Mouse (Mus musculus) MEL (cell line): ENCODE measurements around the gene Chkb. TPM values are rescaled to one million over a fixed set of nuclear protein-coding genes. Genes with fewer than 3 reads are reported as not detected.
A peak's percentile ranks its signal among the peaks of the same experiment; 100 is the strongest.

ENCODE experiments used
- DNase-seq: peaks from one replicate; pipeline ENCODE4 v3.0.0; 2011; ENCODE audit warnings: low read depth, low spot score
- H3K27ac ChIP-seq: 2 replicates; pipeline ENCODE4 v1.5.1; 2012; ENCODE audit warnings: low read depth, mild to moderate bottlenecking, control low read depth, low read length, moderate library complexity; ENCODE audit not compliant: control insufficient read depth
- H3K27me3 ChIP-seq, 2 experiments: fragments of 150-350 bp in 1 of 2; sonication (generic) in 1 of 2; 2 replicates each; pipeline ENCODE4 v1.6.1; 2012; ENCODE audit warnings: low read length in 2 of 2, mild to moderate bottlenecking in 2 of 2, improper control_type of control experiment in 1 of 2, moderate library complexity in 1 of 2; ENCODE audit not compliant: insufficient read depth in 2 of 2, control insufficient read depth in 1 of 2
- H3K36me3 ChIP-seq, 2 experiments: 2 replicates each; pipeline ENCODE4 v1.6.1; 2012 to 2014; ENCODE audit warnings: low read length in 2 of 2, improper control_type of control experiment in 1 of 2, inconsistent platforms in 1 of 2, mild to moderate bottlenecking in 1 of 2; ENCODE audit not compliant: insufficient read depth in 2 of 2, control insufficient read depth in 1 of 2
- H3K4me1 ChIP-seq, 2 experiments: fragments of 150-350 bp in 1 of 2; sonication (generic) in 1 of 2; 2 replicates each; pipeline ENCODE4 v1.6.1; 2012; ENCODE audit warnings: low read length in 2 of 2, improper control_type of control experiment in 1 of 2, mild to moderate bottlenecking in 1 of 2; ENCODE audit not compliant: insufficient read depth in 2 of 2, control insufficient read depth in 1 of 2
- H3K4me3 ChIP-seq, 2 experiments: fragments of 150-350 bp in 1 of 2; sonication (generic) in 1 of 2; 2 replicates each; pipeline ENCODE4 v1.5.1; 2012; ENCODE audit warnings: low read depth in 2 of 2, low read length in 2 of 2, mild to moderate bottlenecking in 2 of 2, moderate library complexity in 2 of 2, control low read depth in 1 of 2, improper control_type of control experiment in 1 of 2; ENCODE audit not compliant: control insufficient read depth in 1 of 2, insufficient read depth in 1 of 2
- H3K79me2 ChIP-seq: 2 replicates; pipeline ENCODE4 v1.6.1; 2012; ENCODE audit warnings: mild to moderate bottlenecking, low read length, moderate library complexity; ENCODE audit not compliant: control insufficient read depth, poor library complexity, insufficient read depth
- H3K9ac ChIP-seq: 2 replicates; pipeline ENCODE4 v1.6.1; 2012; ENCODE audit warnings: low read depth, mild to moderate bottlenecking, control low read depth, low read length, moderate library complexity; ENCODE audit not compliant: control insufficient read depth, poor library complexity, severe bottlenecking
- H3K9me3 ChIP-seq: fragments of 150-350 bp; sonication (generic); replicated peaks from 2 replicates; pipeline ENCODE4 v1.6.1; 2012; ENCODE audit warnings: mild to moderate bottlenecking, low read length, improper control_type of control experiment, moderate library complexity; ENCODE audit not compliant: insufficient read depth
- BHLHE40 ChIP-seq: IDR thresholded peaks from 2 replicates; pipeline ENCODE4 v1.6.1; 2012; ENCODE audit warnings: low read depth, mild to moderate bottlenecking, inconsistent platforms, low read length, improper control_type of control experiment, borderline replicate concordance
- CHD1 ChIP-seq: IDR thresholded peaks from 2 replicates; pipeline ENCODE4 v1.6.1; 2012; ENCODE audit warnings: low read depth, mild to moderate bottlenecking, inconsistent platforms, low read length, improper control_type of control experiment
- CTCF ChIP-seq, 3 experiments: IDR thresholded peaks in 2 of 3; conservative IDR thresholded peaks in 1 of 3; 2 replicates each; pipeline ENCODE4 v1.5.1; 2011 to 2012; ENCODE audit warnings: low read length in 3 of 3, low read depth in 2 of 3, mild to moderate bottlenecking in 2 of 3, improper control_type of control experiment in 1 of 3, inconsistent platforms in 1 of 3, mixed read lengths in 1 of 3, moderate library complexity in 1 of 3; ENCODE audit not compliant: control insufficient read depth in 1 of 3, insufficient read depth in 1 of 3, poor library complexity in 1 of 3, severe bottlenecking in 1 of 3
- E2F4 ChIP-seq: IDR thresholded peaks from 2 replicates; pipeline ENCODE4 v1.6.1; 2011; ENCODE audit warnings: low read depth, low read length, improper control_type of control experiment, borderline replicate concordance
- ELF1 ChIP-seq: IDR thresholded peaks from 2 replicates; pipeline ENCODE4 v1.6.1; 2014; ENCODE audit warnings: low read depth, mild to moderate bottlenecking, inconsistent platforms, low read length, improper control_type of control experiment, moderate library complexity
- EP300 ChIP-seq, 2 experiments: IDR thresholded peaks; 2 replicates each; pipeline ENCODE4 v1.6.1; 2011; ENCODE audit warnings: improper control_type of control experiment in 2 of 2, low read length in 2 of 2, low read depth in 1 of 2, mild to moderate bottlenecking in 1 of 2
- GATA1 ChIP-seq: IDR thresholded peaks from 2 replicates; pipeline ENCODE4 v1.6.1; 2011; ENCODE audit warnings: low read depth, low read length, improper control_type of control experiment
- MAX ChIP-seq: IDR thresholded peaks from 2 replicates; pipeline ENCODE4 v1.6.1; 2011; ENCODE audit warnings: low read length, improper control_type of control experiment
- MXI1 ChIP-seq: IDR thresholded peaks from 2 replicates; pipeline ENCODE4 v1.6.1; 2011; ENCODE audit warnings: mild to moderate bottlenecking, low read depth, low read length, improper control_type of control experiment
- MYB ChIP-seq: IDR thresholded peaks from 2 replicates; pipeline ENCODE4 v1.6.1; 2011; ENCODE audit warnings: mild to moderate bottlenecking, low read depth, low read length, improper control_type of control experiment
- POLR2A ChIP-seq, 2 experiments: IDR thresholded peaks; 2 replicates each; pipeline ENCODE4 v1.6.1; 2011 to 2012; ENCODE audit warnings: low read length in 2 of 2, mild to moderate bottlenecking in 2 of 2, control low read depth in 1 of 2, improper control_type of control experiment in 1 of 2, low read depth in 1 of 2, moderate library complexity in 1 of 2; ENCODE audit not compliant: control insufficient read depth in 1 of 2, insufficient read depth in 1 of 2, poor library complexity in 1 of 2
- POLR2AphosphoS2 ChIP-seq: IDR thresholded peaks from 2 replicates; pipeline ENCODE4 v1.6.1; 2011; ENCODE audit warnings: low read length, improper control_type of control experiment
- POLR2AphosphoS5 ChIP-seq: IDR thresholded peaks from 2 replicates; pipeline ENCODE4 v1.6.1; 2012; ENCODE audit warnings: low read depth, borderline replicate concordance, mild to moderate bottlenecking, inconsistent platforms, low read length, moderate library complexity, mixed read lengths
- SIN3A ChIP-seq: IDR thresholded peaks from 2 replicates; pipeline ENCODE4 v1.6.1; 2012; ENCODE audit warnings: low read length, improper control_type of control experiment, inconsistent platforms
- TAL1 ChIP-seq: IDR thresholded peaks from 2 replicates; pipeline ENCODE4 v1.6.1; 2012; ENCODE audit warnings: mild to moderate bottlenecking, inconsistent platforms, low read length, moderate library complexity, mixed read lengths
- TCF12 ChIP-seq: IDR thresholded peaks from 2 replicates; pipeline ENCODE4 v1.6.1; 2014; ENCODE audit warnings: low read depth, mild to moderate bottlenecking, inconsistent platforms, low read length, improper control_type of control experiment, moderate library complexity
- UBTF ChIP-seq: IDR thresholded peaks from 2 replicates; pipeline ENCODE4 v1.6.1; 2012; ENCODE audit warnings: low read depth, mild to moderate bottlenecking, inconsistent platforms, low read length, improper control_type of control experiment, moderate library complexity, borderline replicate concordance; ENCODE audit not compliant: insufficient read depth
- USF1 ChIP-seq: IDR thresholded peaks from 2 replicates; pipeline ENCODE4 v1.6.1; 2014; ENCODE audit warnings: low read depth, mild to moderate bottlenecking, inconsistent platforms, low read length, improper control_type of control experiment, moderate library complexity
- ZC3H11A ChIP-seq: IDR thresholded peaks from 2 replicates; pipeline ENCODE4 v1.6.1; 2012; ENCODE audit warnings: low read depth, mild to moderate bottlenecking, inconsistent platforms, low read length, improper control_type of control experiment
- ZNF384 ChIP-seq: IDR thresholded peaks from 2 replicates; pipeline ENCODE4 v1.6.1; 2012; ENCODE audit warnings: low read depth, mild to moderate bottlenecking, inconsistent platforms, low read length, improper control_type of control experiment
- polyA plus RNA-seq, 2 experiments: library from polyadenylated mRNA; stranded (reverse) in 1 of 2; unstranded in 1 of 2; fragments of >175 nt in 1 of 2; fragments of >200 nt in 1 of 2; gene quantifications; 2 replicates each; pipeline versions ENCODE4 v1.2.1 to v1.2.4; 2012; ENCODE audit warnings: low replicate concordance in 2 of 2, low read depth in 1 of 2; ENCODE audit not compliant: insufficient read length in 2 of 2, insufficient read depth in 1 of 2, missing spikeins in 1 of 2
- total RNA-seq: library from RNA; depleted of rRNA; stranded (reverse); fragments of 300-350 nt; gene quantifications from 2 replicates; pipeline ENCODE4 v1.2.3, GENCODE M21; 2012

Chkb gene
- total and polyA plus RNA-seq, 3 experiments, result 19.3 to 51.3 TPM; not detected in 1

- DNase-seq, result no peak
- H3K27ac ChIP-seq, result no peak within 1 kb of the TSS
- no peaks in the 10 kb centered on the region for H3K27me3 ChIP-seq
- H3K36me3 ChIP-seq, result peaks cover 0 to 5% of the 10 kb centered on the region in 2 experiments; a peak in 2 of 4 replicates
- no peaks in the 10 kb centered on the region for H3K79me2 ChIP-seq
- TF ChIP-seq MYB (no peak), CHD1 (no peak), POLR2A (IDR thresholded peaks at IDR 0.05; ENCODE audit: control insufficient read depth in 1 of 2, insufficient read depth in 1 of 2, low read depth in 1 of 2, low read length in 2 of 2, poor library complexity in 1 of 2) (no peak)
- H3K9me3 ChIP-seq, result no peaks in the 10 kb centered on the region
- no peak within 1 kb of the TSS for H3K4me3 ChIP-seq
- H3K4me1 ChIP-seq, result 0 out of 4 replicates have a peak, but pooled peaks cover 0 to 3% of the 10 kb centered on the region in 2 experiments
- no peak within 1 kb of the TSS for H3K9ac ChIP-seq
Observed at GRCm38 (mm10) chr15:89384617-89385016, 45.1 kb downstream of the Chkb start, which contains the start of gene Klhdc7b. Gene Klhdc7b (plus strand): TSS chr15:89384917.

GRCm38 (mm10) chr15:89379429-89379828 is 50.3 kb downstream of the Chkb start:
- H3K4me1 ChIP-seq, result peaks cover 0 to 8% of the 10 kb centered on the region in 2 experiments; a peak in 1 of 4 replicates
- H3K9ac ChIP-seq, result no peak overlapping the region
- TF ChIP-seq ZNF384, result no peak
- peak; percentile 28; the same call in 1 of the 2 replicates for TF ChIP-seq GATA1
- TF ChIP-seq BHLHE40, result no peak
- no peak for TF ChIP-seq POLR2AphosphoS5
- no peak for TF ChIP-seq MXI1
- TF ChIP-seq TCF12, result peak; percentile 48
- peak; percentile 66 for TF ChIP-seq TAL1
- no peak for TF ChIP-seq MYB
- no peak for TF ChIP-seq MAX
- TF ChIP-seq EP300 (IDR thresholded peaks at IDR 0.05; ENCODE audit: low read depth in 1 of 2, low read length in 2 of 2), result peak; percentile 42 to 47; a peak in 2 of 4 replicates
- TF ChIP-seq E2F4, result no peak
- TF ChIP-seq CTCF (IDR thresholded peaks at IDR 0.05 in 2 of 3, conservative IDR thresholded peaks at IDR 0.05 in 1 of 3; ENCODE audit: control insufficient read depth in 1 of 3, insufficient read depth in 1 of 3, low read depth in 2 of 3, low read length in 3 of 3, poor library complexity in 1 of 3, severe bottlenecking in 1 of 3), result no peak
- no peak for TF ChIP-seq ZC3H11A
- TF ChIP-seq USF1, result no peak
- TF ChIP-seq UBTF, result no peak
- TF ChIP-seq SIN3A, result peak; percentile 38; the same call in 1 of the 2 replicates
- TF ChIP-seq POLR2A (IDR thresholded peaks at IDR 0.05; ENCODE audit: control insufficient read depth in 1 of 2, insufficient read depth in 1 of 2, low read depth in 1 of 2, low read length in 2 of 2, poor library complexity in 1 of 2), result no peak
- TF ChIP-seq ELF1, result no peak
- no peak for TF ChIP-seq POLR2AphosphoS2
- TF ChIP-seq, all 39 proteins: peak for 5
- DNase-seq, result peak; percentile 86
- Histone ChIP-seq H3K27ac (no peak overlapping the region), H3K9me3 (no peaks in the 10 kb centered on the region), H3K27me3 (no peaks in the 10 kb centered on the region), H3K79me2 (no peaks in the 10 kb centered on the region), H3K4me3 (no peak overlapping the region), H3K36me3 (peaks cover 0 to 8% of the 10 kb centered on the region in 2 experiments; a peak in 2 of 4 replicates)
